13 mouse cellular contexts compared by ENCODE assay signal in the genomic region with DNA sequence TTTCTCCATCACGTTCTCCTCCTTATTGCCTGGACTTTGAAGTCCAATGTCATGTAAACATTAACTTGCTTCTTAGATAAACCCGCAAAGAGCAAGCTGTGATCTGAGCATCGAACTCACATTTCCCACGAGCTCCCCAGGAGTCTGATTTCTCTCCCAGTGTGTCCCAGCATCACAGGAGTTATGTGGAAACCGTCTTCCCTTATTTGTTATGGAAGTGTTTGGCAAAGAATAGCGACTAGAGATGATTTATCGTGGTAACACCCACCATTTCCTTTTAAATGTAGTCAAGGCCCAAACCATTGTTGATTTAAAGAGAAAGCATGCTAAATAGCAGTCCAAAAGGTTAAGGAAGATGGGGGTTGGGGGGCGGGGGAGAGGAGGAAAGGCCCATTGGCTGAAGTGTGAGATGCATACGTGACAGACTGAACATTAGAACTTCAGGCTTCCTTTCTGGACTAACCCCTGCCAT. TPM values are rescaled to one million over a fixed set of nuclear protein-coding genes. Genes with fewer than 3 reads are reported as not detected.
DNase-seq lines count a peak whose midpoint lies in the region; ATAC-seq and TF ChIP-seq lines count a peak whose summit lies in the region.
"Had no signal": no experiment of that assay in that cellular context is flagged by ENCODE, and none has a peak within 500 bp of the region (broad histone marks: within the 10 kb centered on the region; RNA-seq: fewer than 3 reads in every experiment).

No protein-coding gene starts in this region.

- peak; percentile 53; the same call in 1 of the 2 replicates for ATAC-seq in lung, postnatal 0 days
- ATAC-seq in activated CD4-positive, CD25-positive, alpha-beta regulatory T cell, adult 4 months = peak; percentile 5

- no peak for TF ChIP-seq POLR2A in small intestine, adult 2 months (IDR thresholded peaks at IDR 0.05; ENCODE audit: low read depth, low read length)

- H3K27me3 ChIP-seq in lung, postnatal 0 days (replicated peaks; ENCODE audit: insufficient read depth, low read length) = no peaks in the 10 kb centered on the region
- no peaks in the 10 kb centered on the region for H3K27me3 ChIP-seq in small intestine, adult 2 months (ENCODE audit: control insufficient read depth, insufficient read depth, low read length)
- H3K27me3 ChIP-seq: limb, embryonic 13.5 days; neural tube, embryonic 15.5 days had no signal

- H3K4me1 ChIP-seq in lung, postnatal 0 days (ENCODE audit: insufficient read depth, low read depth, low read length) = no peaks in the 10 kb centered on the region
- H3K4me1 ChIP-seq in small intestine, adult 2 months (ENCODE audit: control insufficient read depth, insufficient read depth, insufficient read length, low read length) = peaks cover 30% of the 10 kb centered on the region
- H3K4me1 ChIP-seq: neural tube, embryonic 15.5 days had no signal

- no peak for TF ChIP-seq CTCF in lung, postnatal 0 days (IDR thresholded peaks at IDR 0.05)
- TF ChIP-seq CTCF in small intestine, adult 2 months (IDR thresholded peaks at IDR 0.05; ENCODE audit: extremely low read depth, insufficient read length, insufficient replicate concordance, low read depth, low read length) = no peak
- no peak for TF ChIP-seq CTCF in gastrocnemius, adult 2 months (IDR thresholded peaks at IDR 0.05)

- DNase-seq in lung, postnatal 0 days (ENCODE audit: low spot score) = peak; percentile 69
- no peak for DNase-seq in lung, postnatal 4 days
- peak; percentile 60 for DNase-seq in kidney, adult 9 months
- DNase-seq in T-cell, adult 2 months (ENCODE audit: low spot score) = no peak
- no peak for DNase-seq in frontal cortex, postnatal 25 days (ENCODE audit: low spot score in 2 of 2)
- no peak for DNase-seq in gastrocnemius, adult 2 months
- DNase-seq: cerebellum, adult 11 months; right cerebral cortex, postnatal 25 days had no signal

- no peak overlapping the region for H3K4me3 ChIP-seq in lung, postnatal 0 days (ENCODE audit: low read depth, low read length)
- H3K4me3 ChIP-seq in small intestine, adult 2 months (ENCODE audit: low read depth, low read length) = no peak overlapping the region
- no peak overlapping the region for H3K4me3 ChIP-seq in gastrocnemius, adult 2 months
- H3K4me3 ChIP-seq: limb, embryonic 13.5 days; neural tube, embryonic 15.5 days had no signal

- no peaks in the 10 kb centered on the region for H3K36me3 ChIP-seq in lung, postnatal 0 days (ENCODE audit: insufficient read depth, low read length)
- no peaks in the 10 kb centered on the region for H3K36me3 ChIP-seq in small intestine, adult 2 months (ENCODE audit: control insufficient read depth, insufficient read depth, low read length)
- H3K36me3 ChIP-seq: limb, embryonic 13.5 days; neural tube, embryonic 15.5 days had no signal

- intact Hi-C loops in gastrocnemius, adult 2 months (cut with DNase I) = no loop called here

- peak; percentile 55; the same call in 1 of the 2 replicates for TF ChIP-seq EP300 in lung, postnatal 0 days (IDR thresholded peaks at IDR 0.05)

- 18% methylated on average over 9 of the region's 9 CpGs for WGBS in lung, postnatal 0 days
- 9% methylated on average over 9 of the region's 9 CpGs for WGBS in small intestine, adult 2 months

- no peak overlapping the region for H3K9ac ChIP-seq in lung, postnatal 0 days (replicated peaks; ENCODE audit: low read depth)
- H3K9ac ChIP-seq: limb, embryonic 13.5 days; neural tube, embryonic 15.5 days had no signal

- H3K9me3 ChIP-seq in lung, postnatal 0 days (ENCODE audit: low read length) = no peaks in the 10 kb centered on the region
- H3K9me3 ChIP-seq: limb, embryonic 13.5 days; neural tube, embryonic 15.5 days had no signal

- H3K27ac ChIP-seq in lung, postnatal 0 days (ENCODE audit: low read length) = peak overlapping the region; percentile 15; the same call in 1 of the 2 replicates
- H3K27ac ChIP-seq in small intestine, adult 2 months (ENCODE audit: insufficient read depth, low read depth, low read length) = peak overlapping the region; percentile 40
- H3K27ac ChIP-seq in gastrocnemius, adult 2 months = no peak overlapping the region
- H3K27ac ChIP-seq: limb, embryonic 13.5 days; macrophage; neural tube, embryonic 15.5 days had no signal

- H3K4me2 ChIP-seq in lung, postnatal 0 days (replicated peaks; ENCODE audit: low read depth, low read length) = no peak overlapping the region
- H3K4me2 ChIP-seq: limb, embryonic 13.5 days; neural tube, embryonic 15.5 days had no signal

RNA-seq across cellular contexts. Expression of gene Zbtb38, which starts 33.3 kb away (rescaled TPM):
- 31.8 and 32.5 TPM in 2 replicates for polyA plus RNA-seq in lung, postnatal 0 days (2015; fragmentation: Nextera tagmentation; extraction: Ambion mirVana)
- 10 to 100 TPM; 59.9 to 61.4 TPM for polyA plus RNA-seq in activated CD4-positive, CD25-positive, alpha-beta regulatory T cell, adult 4 months (2017; shearing (Covaris generic))
- polyA plus RNA-seq in small intestine, adult 2 months (2012; rRNA removed) = 3.8 and 7.7 TPM in 2 replicates
- 10 to 100 TPM; 22.9 to 33.8 TPM for total RNA-seq in gastrocnemius, adult 2 months (2021)

Comparison
In these comparisons a context has a peak if more than half of its experiments do, and no peak if none do; other contexts are left out.
1. DNase-seq: peak in lung, postnatal 0 days (single experiment) and kidney, adult 9 months (single experiment); none in lung, postnatal 4 days (0 of 2), T-cell, adult 2 months (single experiment), frontal cortex, postnatal 25 days (0 of 2) and gastrocnemius, adult 2 months (single experiment).